In genomic region chr7:100429911-100430310, GRCm38 (mm10) we compare ENCODE assay signal across 11 mouse cellular contexts. TPM values are rescaled to one million over a fixed set of nuclear protein-coding genes. Genes with fewer than 3 reads are reported as not detected.
DNase-seq lines count a peak whose midpoint lies in the region; ATAC-seq and TF ChIP-seq lines count a peak whose summit lies in the region.
"Had no signal": no experiment of that assay in that cellular context is flagged by ENCODE, and none has a peak within 500 bp of the region (broad histone marks: within the 10 kb centered on the region; RNA-seq: fewer than 3 reads in every experiment).

No protein-coding gene starts in this region.

- H3K36me3 ChIP-seq in liver, postnatal 0 days (replicated peaks; ENCODE audit: insufficient read depth, low read length): peaks cover 51% of the 10 kb centered on the region

- TF ChIP-seq CTCF in liver, postnatal 0 days (IDR thresholded peaks at IDR 0.05; ENCODE audit: low read depth): no peak

- no peak for TF ChIP-seq EP300 in liver, postnatal 0 days (IDR thresholded peaks at IDR 0.05; ENCODE audit: low read depth)

- no peak overlapping the region for H3K9ac ChIP-seq in liver, postnatal 0 days (replicated peaks)
- H3K9ac ChIP-seq: limb, embryonic 15.5 days had no signal

- H3K4me3 ChIP-seq in liver, postnatal 0 days (ENCODE audit: low read depth, low read length): no peak overlapping the region
- H3K4me3 ChIP-seq: limb, embryonic 15.5 days; midbrain, embryonic 10.5 days had no signal

- ATAC-seq in erythroid progenitor cell, adult 5-6 weeks (replicated peaks; ENCODE audit: low FRiP score, poor library complexity, severe bottlenecking): 0 out of 2 replicates have a peak, but pooled peaks have one; percentile 17
- no peak; the same call in 1 of the 2 replicates for ATAC-seq in liver, postnatal 0 days

- H3K27ac ChIP-seq in liver, postnatal 0 days (ENCODE audit: low read depth): 0 out of 2 replicates have a peak overlapping the region, but pooled peaks have one; percentile 35
- H3K27ac ChIP-seq: limb, embryonic 15.5 days; midbrain, embryonic 10.5 days had no signal

- WGBS in liver, postnatal 0 days (ENCODE audit: insufficient replicate concordance): 79% methylated on average over 11 of the region's 11 CpGs

- intact Hi-C loops in left cerebral cortex, postnatal 36 days (cut with DNase I): no loop called here

- DNase-seq in adrenal gland, adult 2 months: peak; percentile 9
- no peak for DNase-seq in adrenal gland, postnatal 25 days
- DNase-seq in ovary, postnatal 36 days (ENCODE audit: low spot score): peak; percentile 8
- no peak for DNase-seq in ovary, adult 18-20 months (ENCODE audit: low spot score)
- no peak for DNase-seq in liver, postnatal 0 days
- DNase-seq in kidney, postnatal 10 days: no peak
- no peak for DNase-seq in left cerebral cortex, postnatal 36 days (ENCODE audit: low spot score in 2 of 2)

- H3K4me2 ChIP-seq in liver, postnatal 0 days (ENCODE audit: low read depth, low read length): no peak overlapping the region
- H3K4me2 ChIP-seq: limb, embryonic 15.5 days had no signal

- H3K9me3 ChIP-seq in liver, postnatal 0 days (ENCODE audit: low read length): no peaks in the 10 kb centered on the region
- H3K9me3 ChIP-seq: limb, embryonic 15.5 days; midbrain, embryonic 10.5 days had no signal

- H3K4me1 ChIP-seq in liver, postnatal 0 days (ENCODE audit: insufficient read depth): no peaks in the 10 kb centered on the region; the same call in 1 of the 2 replicates
- H3K4me1 ChIP-seq: limb, embryonic 15.5 days; midbrain, embryonic 10.5 days had no signal

- H3K27me3 ChIP-seq in liver, postnatal 0 days (ENCODE audit: insufficient read depth, low read length): no peaks in the 10 kb centered on the region
- H3K27me3 ChIP-seq: limb, embryonic 15.5 days had no signal

RNA-seq across cellular contexts. Expression of gene Ucp3, which starts 42.9 kb away (rescaled TPM):
- total RNA-seq in adrenal gland, adult 2 months (2021): 10 to 100 TPM; 22.7 to 58.7 TPM
- 17.0 and 35.6 TPM in 2 replicates for polyA plus RNA-seq in adrenal gland, adult 2 months (2012; rRNA removed)
- total RNA-seq in adrenal gland, postnatal 25 days (2021): 24.6 and 30.5 TPM in 2 replicates
- total RNA-seq in erythroid progenitor cell, adult 5-6 weeks (2015; ENCODE audit: low replicate concordance): not detected in 2 replicates
- 1.0 TPM in 1 of 2 replicates, not detected in the other for total RNA-seq in erythroid progenitor cell, adult 5-6 weeks (2017; ENCODE audit: low replicate concordance)
- polyA plus RNA-seq in liver, postnatal 0 days (2015; fragmentation: Nextera tagmentation; extraction: Ambion mirVana): 0.08 and 0.21 TPM in 2 replicates
- 1 to 10 TPM; 2.3 to 2.8 TPM for total RNA-seq in left cerebral cortex, postnatal 36 days (2021)
- polyA plus RNA-seq: intestine, embryonic 14.5 days; midbrain, embryonic 10.5 days had no signal

RNA-seq across cellular contexts. Expression of gene Ppme1, which starts 57.8 kb away (rescaled TPM):
- total RNA-seq in adrenal gland, adult 2 months (2021): 10 to 100 TPM; 60.9 to 69.9 TPM
- 110 and 131 TPM in 2 replicates for polyA plus RNA-seq in adrenal gland, adult 2 months (2012; rRNA removed)
- total RNA-seq in adrenal gland, postnatal 25 days (2021): 54.5 and 70.6 TPM in 2 replicates
- 11.3 and 12.6 TPM in 2 replicates for total RNA-seq in erythroid progenitor cell, adult 5-6 weeks (2015; ENCODE audit: low replicate concordance)
- 14.7 and 31.6 TPM in 2 replicates for total RNA-seq in erythroid progenitor cell, adult 5-6 weeks (2017; ENCODE audit: low replicate concordance)
- polyA plus RNA-seq in liver, postnatal 0 days (2015; fragmentation: Nextera tagmentation; extraction: Ambion mirVana): 18.1 and 18.2 TPM in 2 replicates
- 100 to 1,000 TPM; 204 to 224 TPM for total RNA-seq in left cerebral cortex, postnatal 36 days (2021)

RNA-seq across cellular contexts. Expression of gene C2cd3, which starts 57.9 kb away (rescaled TPM):
- 10 to 100 TPM; 16.5 to 20.3 TPM for total RNA-seq in adrenal gland, adult 2 months (2021)
- 16.9 and 17.7 TPM in 2 replicates for polyA plus RNA-seq in adrenal gland, adult 2 months (2012; rRNA removed)
- total RNA-seq in adrenal gland, postnatal 25 days (2021): 26.6 and 27.9 TPM in 2 replicates
- 75.7 and 87.2 TPM in 2 replicates for total RNA-seq in erythroid progenitor cell, adult 5-6 weeks (2015; ENCODE audit: low replicate concordance)
- 56.7 and 58.2 TPM in 2 replicates for total RNA-seq in erythroid progenitor cell, adult 5-6 weeks (2017; ENCODE audit: low replicate concordance)
- 4.8 and 5.1 TPM in 2 replicates for polyA plus RNA-seq in liver, postnatal 0 days (2015; fragmentation: Nextera tagmentation; extraction: Ambion mirVana)
- 10 to 100 TPM; 20.5 to 28.1 TPM for total RNA-seq in left cerebral cortex, postnatal 36 days (2021)

Comparison
In these comparisons a context has a peak if more than half of its experiments do, and no peak if none do; other contexts are left out.
1. DNase-seq: peak in adrenal gland, adult 2 months (single experiment) and ovary, postnatal 36 days (single experiment); none in adrenal gland, postnatal 25 days (single experiment), ovary, adult 18-20 months (single experiment), liver, postnatal 0 days (single experiment), kidney, postnatal 10 days (single experiment) and left cerebral cortex, postnatal 36 days (0 of 2).